Mouse (Mus musculus): ENCODE results near the gene Usp53. TPM values are rescaled to one million over a fixed set of nuclear protein-coding genes. Genes with fewer than 3 reads are reported as not detected.

Gene Usp53
- total RNA-seq (2012; rRNA removed) (0.08 TPM in 1 of 2 replicates, not detected in the other), total RNA-seq (2014; rRNA removed) (0.03 TPM in 1 of 2 replicates, not detected in the other), polyA plus RNA-seq (2012; ENCODE audit: insufficient read length, low read depth) (not detected in 2 replicates)

DNA sequence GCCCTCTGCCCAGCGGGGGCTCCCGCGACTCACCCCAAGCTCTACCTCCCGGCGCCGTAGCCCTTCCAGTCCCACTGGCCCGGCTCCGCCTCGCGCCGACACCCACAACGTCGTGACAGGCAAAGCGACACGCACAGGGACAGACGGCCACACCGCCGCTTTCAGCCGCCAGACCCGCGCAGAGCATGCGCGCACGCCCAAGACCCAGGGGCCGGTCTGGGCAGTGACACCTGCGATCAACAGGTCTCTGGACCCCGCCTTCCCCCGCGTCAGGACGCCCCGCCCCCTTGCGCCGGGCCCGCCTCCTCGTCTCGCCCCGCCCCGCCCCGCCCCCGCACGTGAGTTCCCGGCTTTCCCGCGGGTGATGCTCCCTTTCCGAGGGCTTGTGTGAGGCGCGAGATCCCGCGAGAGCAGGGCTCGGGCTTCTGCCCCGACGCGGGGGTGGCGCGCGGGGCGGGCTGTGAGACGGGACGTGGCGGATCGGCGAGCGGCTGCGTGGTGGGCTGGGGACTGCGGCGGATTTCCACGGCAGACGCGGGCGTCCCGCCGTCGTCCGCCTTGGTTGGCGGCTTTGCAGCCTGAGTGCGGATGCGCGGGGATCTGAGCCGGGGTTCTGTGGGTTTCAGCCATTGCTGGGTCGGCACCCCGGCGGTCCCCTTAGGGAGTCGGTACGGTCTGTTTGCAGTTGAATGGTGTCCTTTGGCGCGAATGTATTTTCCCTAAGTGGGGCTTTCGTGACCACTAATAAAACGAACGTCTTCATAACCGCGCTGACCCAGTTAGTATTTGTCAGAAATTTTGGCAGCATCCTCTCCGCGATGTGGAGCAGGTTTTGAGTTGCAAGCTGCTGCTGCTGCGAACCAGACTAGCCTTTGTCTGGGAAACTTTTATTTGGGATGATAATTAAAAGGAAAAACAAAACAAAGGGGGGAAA is at the start of gene Usp53:
Gene Usp53, minus strand, starts transcription at position 262 of the 934 bp plus-strand sequence.
- H3K4me3 ChIP-seq (replicated peaks in 1 of 3; ENCODE audit: low read depth in 2 of 3, low read length in 2 of 3, poor library complexity in 1 of 3) = no peak within 1 kb of the TSS
- in situ Hi-C loops (cut with MboI; ENCODE audit: low pct_ligation_motif_present, low pct_unique_long_range_greater_than_20kb, low sequenced_read_pairs) = no loop called here
- H3K9me3 ChIP-seq (replicated peaks; ENCODE audit: low read length) = peaks cover 11% of the 10 kb centered on the region
- no peaks in the 10 kb centered on the region for H3K36me3 ChIP-seq (replicated peaks in 1 of 2; ENCODE audit: control insufficient read depth in 1 of 2, insufficient read depth in 1 of 2, low read length in 1 of 2)
- DNase-seq (ENCODE audit: extremely low read depth) = no peak
- no peak within 1 kb of the TSS for H3K9ac ChIP-seq (ENCODE audit: insufficient read depth, low read depth)
- H3K27me3 ChIP-seq (replicated peaks) = no peaks in the 10 kb centered on the region
- no peak within 1 kb of the TSS for H3K27ac ChIP-seq (ENCODE audit: insufficient read depth, low read depth)
- TF ChIP-seq MEF2A (IDR thresholded peaks at IDR 0.05; ENCODE audit: borderline replicate concordance, low read depth, low read length) (no peak), RAD21 (IDR thresholded peaks at IDR 0.05; ENCODE audit: low read depth, low read length) (no peak), ZKSCAN1 (IDR thresholded peaks at IDR 0.05; ENCODE audit: borderline replicate concordance, low read depth, low read length) (no peak), ZC3H11A (IDR thresholded peaks at IDR 0.05; ENCODE audit: low read depth, low read length) (no peak), ELF1 (IDR thresholded peaks at IDR 0.05; ENCODE audit: low read depth, low read length) (no peak), MYC (IDR thresholded peaks at IDR 0.05; ENCODE audit: low read depth, low read length) (no peak), TBP (conservative IDR thresholded peaks at IDR 0.05; ENCODE audit: low read depth, low read length) (no peak), KAT2A (IDR thresholded peaks at IDR 0.05; ENCODE audit: insufficient replicate concordance, low read length) (no peak), E2F4 (IDR thresholded peaks at IDR 0.05; ENCODE audit: insufficient replicate concordance, low read depth, low read length) (no peak), NRF1 (IDR thresholded peaks at IDR 0.05; ENCODE audit: low read depth, low read length) (no peak), CTCF (conservative IDR thresholded peaks at IDR 0.05 in 1 of 2, IDR thresholded peaks at IDR 0.05 in 1 of 2; ENCODE audit: low read depth in 2 of 2, low read length in 2 of 2) (no peak), IRF4 (IDR thresholded peaks at IDR 0.05; ENCODE audit: low read depth, low read length) (no peak)
- H3K4me1 ChIP-seq (ENCODE audit: control insufficient read depth in 1 of 2, insufficient read depth in 2 of 2) = peaks cover 0 to 8% of the 10 kb centered on the region in 2 experiments; a peak in 2 of 4 replicates
- H3K4me2 ChIP-seq (ENCODE audit: insufficient read depth, low read depth, poor library complexity, severe bottlenecking) = no peak within 1 kb of the TSS
- H3K79me2 ChIP-seq (replicated peaks; ENCODE audit: control insufficient read depth, extremely low read depth, insufficient read depth, poor library complexity, severe bottlenecking) = no peaks in the 10 kb centered on the region
- dilution Hi-C loops (cut with MboI; ENCODE audit: extremely low pct_ligation_motif_present, extremely low pct_unique_long_range_greater_than_20kb, low sequenced_read_pairs) = no loop called here

DNA sequence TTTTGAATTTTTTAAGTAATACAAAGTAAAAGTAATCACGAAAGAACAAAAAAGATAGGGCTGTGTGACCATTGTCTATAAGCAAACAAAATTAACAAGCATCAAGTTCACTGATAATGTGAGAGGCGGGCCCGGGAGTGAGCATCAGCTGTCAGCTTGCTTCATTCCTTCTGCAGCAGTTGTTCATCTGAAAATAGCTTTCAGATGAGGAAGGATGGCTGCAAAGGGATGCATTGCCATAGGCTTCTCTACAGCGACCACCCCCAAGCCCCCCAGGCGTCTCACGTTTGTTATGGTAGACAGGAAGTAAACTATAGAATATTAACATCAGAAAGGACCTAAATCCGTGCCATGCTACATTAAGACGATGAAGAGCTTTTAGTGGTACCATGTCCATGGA is 49.5 kb upstream of the Usp53 start:
- Histone ChIP-seq H3K9me3 (replicated peaks; ENCODE audit: low read length) (no peaks in the 10 kb centered on the region), H3K4me2 (ENCODE audit: insufficient read depth, low read depth, poor library complexity, severe bottlenecking) (no peak overlapping the region), H3K4me1 (ENCODE audit: control insufficient read depth in 1 of 2, insufficient read depth in 2 of 2) (no peaks in the 10 kb centered on the region), H3K27ac (ENCODE audit: insufficient read depth, low read depth) (no peak overlapping the region), H3K9ac (ENCODE audit: insufficient read depth, low read depth) (no peak overlapping the region), H3K4me3 (replicated peaks in 1 of 3; ENCODE audit: low read depth in 2 of 3, low read length in 2 of 3, poor library complexity in 1 of 3) (no peak overlapping the region), H3K79me2 (replicated peaks; ENCODE audit: control insufficient read depth, extremely low read depth, insufficient read depth, poor library complexity, severe bottlenecking) (no peaks in the 10 kb centered on the region), H3K27me3 (replicated peaks) (no peaks in the 10 kb centered on the region), H3K36me3 (replicated peaks in 1 of 2; ENCODE audit: control insufficient read depth in 1 of 2, insufficient read depth in 1 of 2, low read length in 1 of 2) (no peaks in the 10 kb centered on the region)
- in situ Hi-C loops (cut with MboI; ENCODE audit: low pct_ligation_motif_present, low pct_unique_long_range_greater_than_20kb, low sequenced_read_pairs) = no loop called here
- dilution Hi-C loops (cut with MboI; ENCODE audit: extremely low pct_ligation_motif_present, extremely low pct_unique_long_range_greater_than_20kb, low sequenced_read_pairs) = no loop called here
- TF ChIP-seq CTCF (conservative IDR thresholded peaks at IDR 0.05 in 1 of 2, IDR thresholded peaks at IDR 0.05 in 1 of 2; ENCODE audit: low read depth in 2 of 2, low read length in 2 of 2) = no peak
- DNase-seq (ENCODE audit: extremely low read depth) = no peak
